Mouse (Mus musculus) gastrocnemius, postnatal 25 days (tissue): ENCODE measurements around the gene Gng13. TPM values are rescaled to one million over a fixed set of nuclear protein-coding genes. Genes with fewer than 3 reads are reported as not detected.
"Not testable (repeated sequence)": the region's sequence is repeated elsewhere in the genome, so short reads cannot be mapped to it uniquely, and the experiment has no call there.

Experiments
- DNase-seq: peaks from one replicate; pipeline ENCODE4 v3.0.0; 2022
- microRNA-seq, 2 experiments: library from miRNA; unstranded; fragments of <30 nt; microRNA quantifications; one replicate each; pipeline ENCODE4 v1.2.0; 2021; ENCODE audit warnings: borderline replicate concordance in 2 of 2
- total RNA-seq, 2 experiments: library from RNA; stranded (reverse); gene quantifications; 1 replicate in 1 of 2; 2 replicates in 1 of 2; pipeline ENCODE4 v1.2.3; 2021

Gng13 gene
- total RNA-seq, 2 experiments from 2014 or later: not detected

GRCm38 (mm10) chr17:25735246-25735645, 18.3 kb downstream of the Gng13 start:
- no peak for DNase-seq

DNA sequence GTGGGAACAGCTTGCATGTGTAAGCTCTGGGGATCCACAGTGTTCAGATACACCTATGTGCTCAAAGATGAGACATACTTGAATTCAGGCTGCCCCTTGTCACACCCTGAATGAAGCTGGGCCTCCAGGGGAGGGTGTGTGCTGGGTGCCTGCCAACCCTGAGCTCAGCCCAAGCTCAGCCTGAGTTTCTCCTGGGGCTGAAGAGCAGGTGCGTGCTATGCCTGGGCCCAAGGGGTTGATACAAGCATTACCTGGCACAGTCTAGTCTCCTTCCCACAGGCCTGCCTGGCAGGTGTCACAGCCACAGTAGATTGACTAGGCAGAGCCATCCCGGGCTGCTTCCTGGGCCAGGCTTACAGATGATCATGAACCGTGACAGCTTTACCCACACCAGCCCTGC, 18.8 kb downstream of the Gng13 start, which contains the start of gene Mslnl:
TSS of gene Mslnl (plus strand) at position 298 of the 400 bp plus-strand sequence.
- DNase-seq: no peak

DNA sequence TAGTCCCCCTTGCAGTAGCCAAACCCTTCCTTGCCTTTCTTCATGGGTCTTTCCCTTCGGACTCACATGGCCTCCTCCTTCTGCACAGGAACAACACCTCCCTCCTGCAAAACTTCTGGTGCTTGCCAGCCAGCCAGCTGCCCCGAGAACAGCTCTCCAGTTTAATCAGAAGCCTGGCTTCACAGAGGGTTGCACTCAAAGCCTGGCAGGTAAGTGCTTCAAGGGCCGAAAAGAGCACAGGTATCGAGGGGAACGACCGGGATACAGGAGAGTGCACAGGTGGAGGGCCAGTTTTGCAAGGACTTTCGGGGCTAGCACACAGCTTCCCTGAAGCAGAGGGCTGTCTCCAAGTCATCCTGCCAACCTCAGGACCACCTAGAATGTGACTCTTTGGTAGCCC, 21.9 kb downstream of the Gng13 start:
- DNase-seq: no peak

- not testable (repeated sequence) for DNase-seq
Observed at GRCm38 (mm10) chr17:25741471-25741870, 24.5 kb downstream of the Gng13 start.

DNA sequence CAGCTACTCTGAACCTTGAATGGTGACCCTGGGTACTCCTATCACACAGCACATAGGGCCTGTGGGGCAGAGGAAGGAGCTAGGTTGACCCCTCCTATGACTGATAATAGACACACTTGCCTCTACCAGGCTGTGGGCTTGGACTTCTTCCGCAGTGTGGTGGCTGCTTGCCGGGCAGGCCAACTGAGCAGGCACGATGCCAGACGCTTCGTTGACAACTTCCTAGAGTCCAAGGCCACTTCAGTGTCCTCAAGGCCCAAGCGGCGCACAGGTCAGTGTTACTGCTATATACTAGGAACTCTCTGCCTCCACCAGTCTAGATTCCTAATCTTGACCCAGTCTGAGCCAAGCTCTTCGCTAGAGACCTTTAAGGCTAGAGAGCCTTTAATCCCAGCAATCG, 26.9 kb downstream of the Gng13 start:
- no peak for DNase-seq

DNA sequence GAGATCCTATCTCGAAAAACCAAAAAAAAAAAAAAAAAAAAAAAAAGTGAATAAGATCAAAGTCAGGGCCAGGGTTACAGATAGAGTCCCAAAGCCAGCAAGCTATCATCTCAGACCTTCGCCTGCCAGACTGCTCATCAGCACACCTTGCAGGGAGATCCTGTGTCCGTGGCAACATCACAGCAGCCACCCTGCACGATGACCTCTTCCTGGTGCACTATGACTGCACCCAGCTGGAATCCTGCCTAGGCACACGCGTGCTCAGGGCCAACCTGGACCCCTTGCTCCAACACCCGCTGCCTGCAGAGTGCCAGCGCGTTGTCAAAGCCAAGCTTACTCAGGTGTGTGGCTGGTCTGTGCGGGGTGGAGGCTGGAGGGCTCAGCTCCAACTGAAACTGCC, 27.3 kb downstream of the Gng13 start:
- DNase-seq: no peak

DNA sequence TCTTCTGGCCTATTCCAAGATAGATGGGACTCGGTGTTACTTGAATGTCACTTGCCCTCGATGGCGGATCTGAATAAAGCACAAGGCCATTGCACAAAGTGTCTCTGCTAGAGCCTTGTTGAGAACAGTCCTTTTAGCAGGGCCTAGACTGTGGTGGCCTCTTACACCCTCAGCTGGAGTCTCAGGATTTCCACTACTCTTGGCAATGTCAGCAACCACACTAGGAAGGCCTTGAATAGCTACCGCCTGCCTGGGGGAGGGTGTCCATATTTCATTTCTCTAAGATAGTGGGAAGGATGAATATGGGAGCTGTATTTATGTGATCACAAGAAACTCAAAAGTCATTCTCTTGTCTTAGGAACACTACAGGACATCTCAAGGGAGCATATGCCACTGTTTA, 31.3 kb downstream of the Gng13 start:
- DNase-seq: no peak

DNA sequence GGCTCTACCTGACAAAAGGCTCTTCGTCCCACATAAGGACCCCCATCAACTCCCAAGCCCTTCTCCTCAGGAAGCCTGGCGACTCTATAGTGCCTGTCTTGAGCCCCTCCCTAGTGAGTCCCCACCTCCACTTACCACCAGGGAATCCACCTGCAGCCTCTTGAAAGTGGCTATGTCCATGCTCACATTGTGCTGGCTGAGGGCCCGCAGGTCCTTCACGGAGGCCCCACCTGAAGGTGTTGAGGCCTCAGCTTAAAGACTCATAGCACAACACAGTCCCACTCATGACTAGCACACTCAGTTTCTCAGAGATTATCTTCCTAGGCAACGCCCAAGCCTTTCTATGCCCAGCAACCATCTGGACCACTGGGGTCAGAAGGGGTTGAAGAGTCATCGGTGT, 32.3 kb downstream of the Gng13 start:
- DNase-seq: no peak

GRCm38 (mm10) chr17:25751446-25751845, 34.5 kb downstream of the Gng13 start:
- DNase-seq: no peak

GRCm38 (mm10) chr17:25754241-25754640, 37.3 kb downstream of the Gng13 start, which contains the start of gene Msln:
Gene Msln, minus strand, starts transcription at chr17:25754378.
- DNase-seq: no peak

DNA sequence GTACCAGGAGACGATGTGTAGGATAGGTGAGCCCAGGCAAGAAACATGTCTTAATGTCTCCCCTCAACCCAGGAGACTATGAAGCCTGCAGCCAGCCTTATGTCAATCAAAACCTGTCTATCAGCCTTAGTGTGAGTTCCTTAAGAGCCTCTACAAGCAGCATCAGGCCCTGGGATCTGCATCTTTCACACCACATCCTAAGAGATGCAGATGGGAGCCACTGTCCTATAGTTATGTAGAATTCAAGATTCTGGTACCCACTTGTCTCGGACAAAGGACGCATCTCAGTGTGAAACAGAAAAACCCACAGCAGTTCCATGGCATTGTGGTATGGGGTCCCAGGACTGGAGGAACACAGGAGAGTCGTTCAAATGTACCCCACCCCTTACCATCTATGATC, 38.1 kb downstream of the Gng13 start:
- no peak for DNase-seq

DNA sequence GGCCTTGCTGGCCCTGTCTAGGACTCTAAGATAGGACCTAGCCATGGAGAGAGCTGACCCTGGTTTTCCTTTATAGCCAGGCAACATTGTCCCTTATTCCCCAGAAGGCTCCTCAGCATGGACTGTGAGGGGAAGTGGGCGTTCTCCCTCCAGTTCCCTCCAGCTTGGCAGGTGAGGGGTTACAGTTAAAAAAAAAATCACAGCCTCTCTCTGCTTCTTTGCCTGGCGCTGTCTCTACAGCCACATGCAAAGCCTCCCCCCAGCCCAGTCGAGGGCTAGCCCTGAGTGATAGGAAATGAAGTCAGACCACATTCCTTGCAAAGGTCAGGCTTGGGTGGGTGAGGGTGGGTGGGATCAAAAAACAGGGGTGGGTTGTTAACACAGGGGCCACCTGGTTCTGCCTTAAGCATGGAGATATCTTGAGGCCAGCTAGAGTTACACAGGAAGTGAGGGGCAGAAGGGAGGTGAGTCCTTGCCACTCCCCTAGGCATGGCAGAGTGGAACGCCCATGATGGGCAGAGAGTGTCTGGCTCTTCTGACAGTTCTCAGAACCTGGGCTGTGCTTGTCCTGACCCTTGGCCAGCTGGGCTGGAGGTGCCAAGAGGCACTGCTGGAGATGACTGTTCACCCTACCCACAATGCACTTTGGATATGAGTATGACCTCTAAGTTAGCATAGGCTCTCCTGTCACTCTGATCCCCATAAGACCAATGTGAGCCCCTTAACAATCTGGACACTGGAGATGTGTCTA, 38.8 kb downstream of the Gng13 start:
- DNase-seq: no peak

DNA sequence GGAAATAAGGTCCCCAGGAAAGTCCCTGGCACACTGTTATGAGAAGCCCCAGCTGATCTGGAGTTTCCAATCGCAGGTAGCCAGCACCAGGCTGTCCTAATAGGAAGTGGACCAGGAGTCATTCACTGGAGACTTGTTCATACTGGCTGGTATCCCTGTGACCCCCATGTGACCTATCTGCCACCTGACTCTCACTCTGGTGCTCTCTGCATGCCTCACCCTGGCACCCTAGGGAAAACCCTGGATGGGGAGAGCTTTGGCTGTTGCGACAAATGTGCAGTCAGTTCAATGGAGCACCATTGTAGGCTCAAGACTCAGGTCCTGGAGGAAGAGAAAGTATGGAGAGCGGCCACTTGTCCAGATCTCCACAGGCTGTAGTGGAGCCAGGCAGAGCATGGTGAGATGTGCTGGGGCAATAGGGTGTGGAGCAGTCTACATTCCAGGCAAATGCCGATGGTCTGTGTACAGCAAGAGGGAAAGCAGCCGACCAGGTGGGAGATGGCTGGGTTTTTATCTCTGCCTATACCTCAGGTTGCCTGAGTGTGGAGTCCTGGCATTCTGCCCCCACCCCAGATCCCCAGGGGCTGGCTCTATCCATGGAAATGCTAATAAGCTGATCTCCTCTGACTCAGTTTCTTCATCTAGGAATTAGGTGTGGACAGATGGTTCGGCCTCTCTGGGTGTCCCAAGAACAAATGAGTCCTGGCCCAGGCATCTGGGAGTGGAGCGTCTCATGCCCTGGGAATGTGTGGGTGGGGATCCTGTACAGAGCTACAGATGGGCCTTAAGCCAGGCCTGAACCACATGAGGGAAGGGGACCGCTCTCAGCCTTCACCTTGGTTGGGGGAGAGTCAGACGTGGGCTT, 39.6 kb downstream of the Gng13 start:
- no peak for DNase-seq

DNA sequence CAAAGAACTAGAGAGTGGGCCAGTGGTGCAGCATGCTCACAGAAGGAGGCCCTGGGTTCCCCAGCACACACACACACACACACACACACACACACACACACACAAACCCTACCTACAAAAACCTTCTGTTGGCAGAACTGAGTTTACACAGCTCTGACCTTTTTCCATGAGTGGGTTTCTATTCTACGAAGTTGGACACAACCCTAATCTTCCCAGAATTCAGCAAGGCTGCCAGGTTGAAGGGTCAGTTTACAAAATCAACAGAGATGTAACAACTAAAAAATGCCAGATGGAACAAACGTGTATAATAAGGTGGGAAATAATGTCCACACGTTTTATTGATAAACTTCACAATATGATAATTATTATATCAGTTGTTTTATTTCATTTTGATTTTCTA, 40.7 kb downstream of the Gng13 start:
- no peak for DNase-seq

GRCm38 (mm10) chr17:25760148-25760547, 43.2 kb downstream of the Gng13 start:
- DNase-seq: no peak

GRCm38 (mm10) chr17:25761561-25761970, 44.6 kb downstream of the Gng13 start:
- no peak for DNase-seq

- DNase-seq: no peak
Observed at GRCm38 (mm10) chr17:25762591-25762990, 45.6 kb downstream of the Gng13 start.

DNA sequence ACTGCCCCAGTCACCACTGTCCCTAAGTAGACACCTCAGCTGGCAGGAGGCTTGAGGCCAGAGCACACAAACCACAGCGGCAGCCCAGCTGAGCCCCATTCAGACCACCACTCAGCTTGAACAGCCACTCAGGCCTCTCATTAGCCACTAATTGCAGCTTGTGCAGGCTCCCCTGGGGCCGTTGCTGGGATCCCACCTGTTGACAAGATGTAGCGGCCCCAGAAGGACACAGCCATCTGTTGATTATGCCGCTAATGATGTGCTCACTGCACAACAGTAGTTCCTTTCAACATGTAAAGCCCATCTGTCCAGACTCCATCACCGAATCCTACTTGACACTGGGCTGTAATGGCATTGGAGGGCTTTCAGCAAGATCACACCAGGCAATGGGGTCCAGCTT, 48.9 kb downstream of the Gng13 start:
- DNase-seq: no peak

Small RNAs within 50 kb of the gene (microRNA-seq; reads per million reads assigned to microRNA genes)
- 0 reads per million in 2 experiments for gene Gm25083

Other genes with a start within 250 kb of the Gng13 start
- not detected for gene Sstr5, start 219.9 kb upstream of the Gng13 start, total RNA-seq
- gene Sox8, start 146.5 kb upstream of the Gng13 start, total RNA-seq: 1 to 10 TPM; 1.4 to 2.3 TPM
- 10 to 100 TPM; 11.6 to 16.6 TPM for gene Lmf1, start 138.1 kb upstream of the Gng13 start, total RNA-seq
- gene Chtf18, start 10.2 kb downstream of the Gng13 start, total RNA-seq: 1 to 10 TPM in 1 of 2 experiments, under 1 TPM in 1; 0.33 to 1.2 TPM
- gene Rpusd1, start 10.5 kb downstream of the Gng13 start, total RNA-seq: 1 to 10 TPM; 2.9 to 3.9 TPM
- gene Mslnl, start 18.9 kb downstream of the Gng13 start, total RNA-seq: not detected
- gene Msln, start 37.2 kb downstream of the Gng13 start, total RNA-seq: under 1 TPM; 0.43 to 0.62 TPM
- 10 to 100 TPM; 28.9 to 30.8 TPM for gene Narfl, start 56.6 kb downstream of the Gng13 start, total RNA-seq
- gene Haghl, start 68.5 kb downstream of the Gng13 start, total RNA-seq: 10 to 100 TPM in 1 of 2 experiments, 1 to 10 TPM in 1; 9.0 to 10.5 TPM
- not detected for gene Ccdc78, start 69.4 kb downstream of the Gng13 start, total RNA-seq
- 10 to 100 TPM; 35.0 to 38.5 TPM for gene Fam173a, start 75.7 kb downstream of the Gng13 start, total RNA-seq
- not detected for gene AC134908.4, start 78.5 kb downstream of the Gng13 start, total RNA-seq
- 10 to 100 TPM; 48.4 to 72.2 TPM for gene Metrn, start 80.0 kb downstream of the Gng13 start, total RNA-seq
- 1 to 10 TPM; 1.5 to 1.7 TPM for gene Fbxl16, start 91.9 kb downstream of the Gng13 start, total RNA-seq
- gene Wdr24, start 106.5 kb downstream of the Gng13 start, total RNA-seq: 10 to 100 TPM in 1 of 2 experiments, 1 to 10 TPM in 1; 9.3 to 10.5 TPM
- 10 to 100 TPM; 14.3 to 18.9 TPM for gene Jmjd8, start 111.7 kb downstream of the Gng13 start, total RNA-seq
- gene Stub1, start 116.2 kb downstream of the Gng13 start, total RNA-seq: 10 to 100 TPM; 76.9 to 84.4 TPM
- 10 to 100 TPM; 18.3 to 20.8 TPM for gene Rhbdl1, start 120.1 kb downstream of the Gng13 start, total RNA-seq
- gene Gm20683, start 124.6 kb downstream of the Gng13 start, total RNA-seq: 10 to 100 TPM; 13.8 to 16.5 TPM
- gene Rhot2, start 127.7 kb downstream of the Gng13 start, total RNA-seq: 10 to 100 TPM; 54.4 to 76.1 TPM
- 1 to 10 TPM; 1.2 to 2.1 TPM for gene Wdr90, start 144.3 kb downstream of the Gng13 start, total RNA-seq
- gene Mcrip2, start 151.6 kb downstream of the Gng13 start, total RNA-seq: 100 to 1,000 TPM; 102 to 114 TPM
- gene Mettl26, start 157.9 kb downstream of the Gng13 start, total RNA-seq: 10 to 100 TPM; 31.9 to 37.0 TPM
- under 1 TPM; 0.35 to 0.36 TPM for gene Wfikkn1, start 163.7 kb downstream of the Gng13 start, total RNA-seq
- gene Rab40c, start 202.6 kb downstream of the Gng13 start, total RNA-seq: 10 to 100 TPM in 1 of 2 experiments, 1 to 10 TPM in 1; 8.7 to 11.0 TPM
- gene Pigq, start 227.8 kb downstream of the Gng13 start, total RNA-seq: 10 to 100 TPM; 30.0 to 31.9 TPM
- not detected for gene Nhlrc4, start 227.8 kb downstream of the Gng13 start, total RNA-seq
- gene A930017K11Rik, start 235.4 kb downstream of the Gng13 start, total RNA-seq: not detected